Mouse (Mus musculus) neutrophil, adult 5-6 weeks (primary cell): ENCODE data around the gene Themis2. TPM values are rescaled to one million over a fixed set of nuclear protein-coding genes. Genes with fewer than 3 reads are reported as not detected.

Experiments used
- ATAC-seq: fragments of 151-379, 151-347 bp; 2 replicates; pipeline ENCODE4 v1.8.0; 2017; ENCODE audit warnings: mild to moderate bottlenecking, moderate TSS enrichment; ENCODE audit not compliant: insufficient number of reproducible peaks, poor library complexity, low FRiP score, severe bottlenecking; ENCODE audit errors: extremely low read depth
- total RNA-seq: library from RNA; stranded (forward); fragments of 200-1000 nt; gene quantifications from 2 replicates; pipeline ENCODE4 v1.2.3, GENCODE M21; 2017

Themis2 gene
- total RNA-seq, 1 experiment from 2014 or later = 270 TPM

DNA sequence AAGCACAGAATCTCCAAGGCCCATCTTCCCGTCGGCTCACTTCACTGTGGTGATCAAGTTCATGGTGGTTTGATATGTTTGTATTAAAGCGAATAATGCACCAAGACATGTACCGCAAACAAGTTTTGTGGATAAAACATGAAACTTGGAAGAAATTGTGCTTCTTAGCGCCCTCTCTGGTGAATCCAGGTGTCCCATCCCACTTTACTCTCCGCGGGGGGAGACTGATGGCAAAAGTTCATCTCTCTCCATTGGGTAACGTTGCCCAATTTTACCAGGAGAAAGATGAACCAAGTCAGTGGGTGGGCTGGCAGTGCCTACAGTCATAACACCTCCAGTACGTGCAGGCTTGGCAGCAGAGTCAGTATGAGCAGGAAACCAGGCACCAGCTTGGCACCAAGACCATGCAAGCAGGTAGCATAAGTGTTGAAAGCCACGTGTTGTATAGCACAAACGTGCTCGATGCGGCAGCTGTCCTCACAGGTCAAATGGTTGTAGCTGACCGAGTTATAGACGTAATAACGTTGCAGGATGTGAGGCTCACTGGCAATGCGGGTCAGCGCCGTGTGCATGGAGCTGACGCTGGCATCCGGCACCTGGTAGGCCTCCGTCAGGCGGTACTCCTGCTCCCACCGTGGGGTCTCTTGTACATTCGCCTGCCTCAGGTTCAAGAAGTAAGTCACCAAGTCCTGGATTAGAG is 63.0 kb downstream of the Themis2 start:
- no peak for ATAC-seq

DNA sequence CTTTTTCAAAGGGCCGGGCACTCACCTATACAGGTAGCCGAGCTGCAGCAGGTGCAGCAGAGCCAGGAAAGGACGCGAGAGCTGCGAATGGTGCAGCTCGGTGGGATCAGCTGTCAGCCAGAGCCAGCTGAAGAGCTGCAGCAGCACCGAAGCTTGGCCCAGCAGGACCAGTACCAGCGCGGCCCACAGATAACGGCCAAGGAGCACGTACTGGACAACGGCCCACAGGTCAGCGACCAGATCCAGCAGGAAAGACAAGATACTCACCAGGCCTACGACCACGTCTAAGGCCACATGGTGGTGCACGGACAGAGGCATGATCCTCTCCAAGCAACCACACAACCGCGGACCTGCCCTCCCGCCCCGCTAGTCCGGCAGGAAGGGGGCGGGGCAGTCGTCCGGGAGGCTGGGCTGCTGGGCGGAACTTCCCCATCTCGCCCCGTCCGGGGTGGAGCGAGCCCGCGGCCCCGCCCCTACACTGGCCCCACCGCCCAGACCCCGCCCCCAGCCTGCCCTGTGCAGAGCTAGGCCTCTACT is 64.0 kb downstream of the Themis2 start, which contains the start of gene Xkr8:
Gene Xkr8, minus strand, starts transcription at position 399 of the 537 bp plus-strand sequence.
- peak; percentile 86 for ATAC-seq

Other genes with a start within 250 kb of the Themis2 start
- gene Ptafr, start 232.3 kb downstream of the Themis2 start, total RNA-seq = 135 and 136 TPM in 2 replicates
- gene Eya3, start 157.4 kb downstream of the Themis2 start, total RNA-seq = 23.4 and 27.0 TPM in 2 replicates
- gene Xkr8, start 63.8 kb downstream of the Themis2 start, total RNA-seq = 2.8 and 3.1 TPM in 2 replicates
- gene Smpdl3b, start 39.1 kb downstream of the Themis2 start, total RNA-seq = 2.6 and 4.7 TPM in 2 replicates
- gene Rpa2, start 28.1 kb downstream of the Themis2 start, total RNA-seq = 24.2 and 32.4 TPM in 2 replicates
- gene Ppp1r8, start 46.8 kb upstream of the Themis2 start, total RNA-seq = 39.9 and 42.0 TPM in 2 replicates
- gene Stx12, start 88.1 kb upstream of the Themis2 start, total RNA-seq = 33.6 and 34.8 TPM in 2 replicates
- gene Fam76a, start 126.2 kb upstream of the Themis2 start, total RNA-seq = 31.1 and 35.4 TPM in 2 replicates
- gene Fgr, start 177.7 kb upstream of the Themis2 start, total RNA-seq = 301 and 321 TPM in 2 replicates
- gene Ahdc1, start 214.9 kb upstream of the Themis2 start, total RNA-seq = 9.1 and 13.5 TPM in 2 replicates